Mouse (Mus musculus) lung, adult 2 months (tissue): ENCODE measurements around the gene P3h4.

ENCODE experiments used
- CTCF ChIP-seq: fragments of 200-500 bp; IDR thresholded peaks from 2 replicates; pipeline ENCODE4 v1.5.1; 2011; ENCODE audit warnings: mild to moderate bottlenecking, low read length, control low read depth; ENCODE audit not compliant: insufficient read depth
- POLR2A ChIP-seq: fragments of 200-500 bp; IDR thresholded peaks from 2 replicates; pipeline ENCODE4 v1.6.1; 2011; ENCODE audit warnings: low read depth, mild to moderate bottlenecking, control low read depth, low read length, borderline replicate concordance; ENCODE audit errors: extremely low read depth

- TF ChIP-seq POLR2A (no peak), CTCF (no peak)
Observed at GRCm38 (mm10) chr11:100400842-100401241, 13.8 kb downstream of the P3h4 start.
